Mouse (Mus musculus) heart, embryonic 16.5 days (tissue): ENCODE data around the gene Phldb2. TPM values are rescaled to one million over a fixed set of nuclear protein-coding genes. Genes with fewer than 3 reads are reported as not detected.

Experiments
- ATAC-seq: fragments of 200-750 bp; cut with Nextera tagmentation; replicated peaks from 2 replicates; pipeline ENCODE4 v1.8.0; 2017; ENCODE audit warnings: moderate number of reproducible peaks; ENCODE audit not compliant: insufficient read depth, low FRiP score; ENCODE audit errors: extremely low read depth
- H3K27ac ChIP-seq: fragments of 300-500 bp; sonication (generic); 2 replicates; pipeline ENCODE4 v1.5.1; 2014; ENCODE audit warnings: mild to moderate bottlenecking, low read length, control low read depth, moderate library complexity
- H3K27me3 ChIP-seq: fragments of 300-500 bp; sonication (generic); 2 replicates; pipeline ENCODE4 v1.6.1; 2014; ENCODE audit warnings: low read length, mixed read lengths; ENCODE audit not compliant: control insufficient read depth, insufficient read depth
- H3K36me3 ChIP-seq: fragments of 300-500 bp; sonication (generic); 2 replicates; pipeline ENCODE4 v1.6.1; 2014; ENCODE audit not compliant: control insufficient read depth, insufficient read depth
- H3K4me1 ChIP-seq: fragments of 300-500 bp; sonication (generic); 2 replicates; pipeline ENCODE4 v1.6.1; 2014; ENCODE audit warnings: low read length, mixed read lengths; ENCODE audit not compliant: control insufficient read depth, insufficient read depth
- H3K4me2 ChIP-seq: fragments of 300-500 bp; sonication (generic); 2 replicates; pipeline ENCODE4 v1.6.1; 2014; ENCODE audit warnings: low read depth, mild to moderate bottlenecking, control low read depth, low read length
- H3K4me3 ChIP-seq: fragments of 300-500 bp; sonication (generic); 2 replicates; pipeline ENCODE4 v1.5.1; 2014; ENCODE audit warnings: mild to moderate bottlenecking, control low read depth, low read length
- H3K9ac ChIP-seq: fragments of 300-500 bp; sonication (generic); 2 replicates; pipeline ENCODE4 v1.6.1; 2014; ENCODE audit warnings: low read length, control low read depth
- H3K9me3 ChIP-seq: fragments of 300-500 bp; sonication (generic); replicated peaks from 2 replicates; pipeline ENCODE4 v1.6.1; 2016; ENCODE audit warnings: low read length; ENCODE audit not compliant: control insufficient read depth
- WGBS: fragments of 180-500 bp; shearing (Covaris S2); extraction: QIAGEN DNeasy Blood & Tissue Kit; methylation state at CpG from one replicate; pipeline ENCODE4 v1.1.7; 2014; 5-methylcytosine and 5-hydroxymethylcytosine counted together
- polyA plus RNA-seq: library from polyadenylated mRNA; unstranded; fragments of >200 nt; fragmentation: Nextera tagmentation; extraction: Ambion mirVana; gene quantifications from 2 replicates; pipeline ENCODE4 v1.2.1, GENCODE M21; 2015

Phldb2 gene
- polyA plus RNA-seq, 1 experiment from 2014 or later = 38.3 TPM

DNA sequence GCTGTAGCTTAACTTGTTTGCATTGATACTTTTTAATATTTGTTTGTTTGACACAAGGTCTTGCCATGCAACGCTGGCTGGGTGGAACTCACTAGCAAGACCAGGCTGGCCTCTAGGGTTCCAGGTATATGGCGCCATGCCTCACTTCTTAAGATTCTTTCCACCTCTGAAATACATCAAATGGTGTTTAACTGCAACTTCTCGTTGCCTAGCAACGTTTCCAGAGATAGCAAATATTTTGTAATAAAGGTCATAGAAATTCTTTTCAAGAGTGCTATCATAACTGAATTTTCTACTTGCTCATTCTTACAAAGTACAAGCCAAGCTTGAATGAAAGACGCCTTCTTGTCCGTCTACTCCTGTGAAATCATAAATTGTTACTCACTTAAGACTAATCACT, 165.7 kb downstream of the Phldb2 start:
- no peak overlapping the region for H3K27ac ChIP-seq
- ATAC-seq = no peak
- no peaks in the 10 kb centered on the region for H3K4me1 ChIP-seq
- WGBS = 81% methylated on average over 6 of the region's 6 CpGs
- H3K9ac ChIP-seq = no peak overlapping the region
- peaks cover 24% of the 10 kb centered on the region for H3K36me3 ChIP-seq
- H3K27me3 ChIP-seq = no peaks in the 10 kb centered on the region
- H3K9me3 ChIP-seq = no peaks in the 10 kb centered on the region
- H3K4me3 ChIP-seq = no peak overlapping the region
- no peak overlapping the region for H3K4me2 ChIP-seq

DNA sequence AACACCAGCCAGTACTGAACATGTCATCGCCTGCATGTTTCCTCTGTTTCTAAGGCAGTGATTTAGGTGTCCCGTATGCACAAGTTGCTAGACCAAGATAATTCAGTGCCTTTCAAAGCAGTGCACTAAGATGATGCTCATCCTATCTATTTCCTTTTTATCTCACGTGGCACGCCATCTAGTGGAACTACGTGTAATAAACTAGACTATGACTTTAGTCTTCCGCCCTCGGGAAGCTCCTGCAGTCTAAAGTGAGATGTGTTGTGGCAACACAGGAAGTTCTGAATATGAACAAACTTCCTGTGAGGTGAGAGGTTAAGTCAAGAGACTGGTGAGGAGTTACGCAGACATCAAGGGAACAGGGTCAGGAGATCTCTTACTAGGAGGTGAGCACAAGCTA, 166.8 kb downstream of the Phldb2 start:
- Histone ChIP-seq H3K4me1 (no peaks in the 10 kb centered on the region), H3K4me3 (no peak overlapping the region), H3K4me2 (no peak overlapping the region), H3K27ac (no peak overlapping the region), H3K9ac (no peak overlapping the region), H3K27me3 (no peaks in the 10 kb centered on the region), H3K36me3 (peaks cover 22% of the 10 kb centered on the region), H3K9me3 (no peaks in the 10 kb centered on the region)
- WGBS = 36% methylated on average over 8 of the region's 8 CpGs
- ATAC-seq = no peak

DNA sequence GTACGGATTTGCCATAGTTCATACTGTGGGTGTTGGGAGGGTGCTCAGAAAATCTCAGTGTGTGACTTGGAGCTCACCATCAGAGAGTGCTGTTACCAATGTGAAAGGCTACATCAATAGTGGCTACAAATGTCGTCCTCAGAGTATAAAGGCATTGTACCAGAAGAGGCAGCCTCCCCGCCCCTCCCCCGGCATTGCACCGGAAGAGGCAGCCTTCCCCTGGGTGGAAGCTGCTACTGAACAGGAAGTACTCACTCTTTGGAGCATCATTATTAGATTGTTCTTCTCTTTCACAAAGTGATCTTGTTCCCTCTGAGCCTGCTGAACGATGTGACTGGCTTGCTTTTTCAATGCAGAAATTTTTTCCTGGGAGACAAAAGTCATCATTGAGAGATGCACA, 173.4 kb downstream of the Phldb2 start:
- no peak overlapping the region for H3K27ac ChIP-seq
- no peak overlapping the region for H3K4me3 ChIP-seq
- H3K4me2 ChIP-seq = no peak overlapping the region
- H3K9ac ChIP-seq = no peak overlapping the region
- H3K9me3 ChIP-seq = no peaks in the 10 kb centered on the region
- H3K27me3 ChIP-seq = no peaks in the 10 kb centered on the region
- H3K36me3 ChIP-seq = peaks cover 54% of the 10 kb centered on the region
- no peak for ATAC-seq
- 66% methylated on average over 6 of the region's 6 CpGs for WGBS
- H3K4me1 ChIP-seq = no peaks in the 10 kb centered on the region

DNA sequence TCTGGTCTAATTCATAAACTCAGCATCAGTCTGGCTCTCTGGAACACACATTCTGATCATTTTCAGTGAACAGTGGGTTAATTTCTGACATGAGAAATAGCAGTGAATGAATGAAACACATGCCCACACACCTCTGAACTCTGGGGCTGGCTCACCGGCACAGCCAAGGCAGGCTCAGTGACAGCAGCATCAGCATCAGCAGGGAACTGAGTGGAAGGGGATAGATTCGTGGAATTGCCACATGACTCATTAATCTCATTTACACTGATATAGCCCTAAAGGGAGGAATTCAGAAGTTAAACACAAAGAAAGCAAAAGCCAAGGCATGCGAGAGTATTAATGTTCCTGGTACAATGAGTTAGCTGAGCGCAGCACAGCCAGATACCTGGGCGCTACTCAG, 178.6 kb downstream of the Phldb2 start:
- 86% methylated on average over 5 of the region's 5 CpGs for WGBS
- Histone ChIP-seq H3K4me3 (no peak overlapping the region), H3K36me3 (peaks cover 64% of the 10 kb centered on the region), H3K9me3 (no peaks in the 10 kb centered on the region), H3K9ac (no peak overlapping the region), H3K27me3 (no peaks in the 10 kb centered on the region), H3K27ac (no peak overlapping the region), H3K4me2 (no peak overlapping the region), H3K4me1 (no peaks in the 10 kb centered on the region)
- ATAC-seq = no peak

DNA sequence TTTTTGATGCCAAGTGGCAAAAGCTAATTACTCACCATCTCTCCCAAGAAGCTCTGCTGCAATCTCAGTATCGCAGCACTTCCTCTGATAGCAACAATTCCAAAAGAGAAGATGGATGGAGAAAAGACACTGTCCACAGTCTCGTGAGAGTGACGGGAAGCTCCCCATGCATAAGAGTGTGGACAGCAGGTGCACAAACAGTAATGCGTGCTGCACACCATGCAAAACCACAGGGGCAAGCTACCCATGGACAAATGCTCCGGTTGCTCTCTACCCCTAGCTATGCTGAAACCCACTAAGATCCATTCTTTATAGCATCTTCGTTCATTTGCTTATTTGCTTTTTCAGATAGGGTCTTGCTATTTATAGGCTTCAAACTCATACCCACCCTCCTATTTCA, 182.5 kb downstream of the Phldb2 start:
- WGBS = 88% methylated on average over 6 of the region's 6 CpGs
- no peaks in the 10 kb centered on the region for H3K27me3 ChIP-seq

DNA sequence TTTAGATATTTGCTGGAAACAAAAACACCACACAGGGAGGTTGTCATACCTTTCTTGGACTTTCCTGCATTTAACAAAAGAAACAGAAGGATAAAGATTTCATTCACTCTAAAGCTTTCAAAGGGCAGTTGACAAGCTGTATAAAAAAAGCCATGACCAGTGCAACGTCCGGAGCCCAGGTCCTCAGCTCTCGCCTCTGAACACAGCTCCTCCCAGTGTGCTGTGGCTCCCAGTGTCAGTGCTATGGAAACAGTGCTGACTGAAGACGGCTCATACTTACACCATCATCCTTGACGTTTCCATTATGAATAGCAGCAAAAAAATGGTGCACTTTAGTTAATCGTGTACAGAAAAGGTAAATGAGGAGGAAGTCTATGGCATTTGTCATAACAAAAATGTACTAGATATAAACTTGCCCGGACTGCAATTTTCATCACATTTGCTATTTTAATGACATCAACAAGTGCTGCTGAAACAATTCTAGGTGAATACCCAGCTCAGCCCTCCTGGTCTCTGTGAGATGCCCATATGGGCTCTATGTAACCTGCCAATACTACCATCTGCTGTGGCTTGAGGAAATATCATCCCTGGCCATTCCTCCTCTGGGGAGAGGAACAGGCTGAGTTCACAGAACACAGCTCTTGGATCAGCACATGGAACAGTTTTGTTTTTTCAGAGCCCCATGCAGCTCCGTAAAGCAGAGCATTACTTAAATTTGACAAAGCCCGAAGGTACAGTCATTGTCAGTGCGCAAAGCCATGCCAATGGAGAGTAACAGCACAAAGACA, 185.4 kb downstream of the Phldb2 start:
- H3K36me3 ChIP-seq = peaks cover 34% of the 10 kb centered on the region
- ATAC-seq = no peak; the same call in 1 of the 2 replicates
- H3K9me3 ChIP-seq = no peaks in the 10 kb centered on the region
- H3K27ac ChIP-seq = 0 out of 2 replicates have a peak overlapping the region, but pooled peaks have one; percentile 24
- no peaks in the 10 kb centered on the region for H3K27me3 ChIP-seq
- no peak overlapping the region for H3K4me3 ChIP-seq
- no peak overlapping the region for H3K4me2 ChIP-seq
- H3K4me1 ChIP-seq = peaks cover 3% of the 10 kb centered on the region
- H3K9ac ChIP-seq = no peak overlapping the region
- WGBS = 64% methylated on average over 10 of the region's 10 CpGs

More for the DNA sequence above, 182.5 kb downstream of the Phldb2 start:
- H3K27ac ChIP-seq = no peak overlapping the region
- no peak for ATAC-seq
- no peak overlapping the region for H3K9ac ChIP-seq
- H3K4me2 ChIP-seq = no peak overlapping the region
- H3K4me3 ChIP-seq = no peak overlapping the region
- H3K4me1 ChIP-seq = no peaks in the 10 kb centered on the region
- peaks cover 47% of the 10 kb centered on the region for H3K36me3 ChIP-seq
- no peaks in the 10 kb centered on the region for H3K9me3 ChIP-seq

DNA sequence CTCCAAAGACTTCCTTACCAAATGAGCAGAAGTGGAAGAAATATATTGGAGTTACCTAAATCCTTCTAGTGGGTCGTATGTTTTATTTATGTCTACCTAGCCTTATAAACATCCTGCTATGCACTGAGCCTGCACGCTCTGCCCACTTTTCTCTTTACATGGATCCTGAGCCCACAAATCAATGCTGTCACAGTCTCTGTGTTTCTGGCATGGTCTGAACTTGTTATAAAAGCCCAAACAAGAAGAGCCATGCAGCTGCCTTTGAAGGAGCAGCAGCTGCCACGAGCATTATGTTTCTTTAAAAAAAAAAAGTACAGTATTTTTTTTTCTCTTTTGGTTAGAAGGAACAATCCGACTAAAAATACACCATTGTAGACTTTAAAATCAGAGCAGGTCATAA, 186.0 kb downstream of the Phldb2 start:
- Histone ChIP-seq H3K9me3 (no peaks in the 10 kb centered on the region), H3K27me3 (no peaks in the 10 kb centered on the region), H3K9ac (no peak overlapping the region), H3K36me3 (peaks cover 39% of the 10 kb centered on the region), H3K4me3 (no peak overlapping the region), H3K4me1 (peaks cover 5% of the 10 kb centered on the region), H3K4me2 (no peak overlapping the region), H3K27ac (no peak overlapping the region)
- WGBS = 69% methylated on average over 4 of the region's 4 CpGs
- ATAC-seq = no peak

DNA sequence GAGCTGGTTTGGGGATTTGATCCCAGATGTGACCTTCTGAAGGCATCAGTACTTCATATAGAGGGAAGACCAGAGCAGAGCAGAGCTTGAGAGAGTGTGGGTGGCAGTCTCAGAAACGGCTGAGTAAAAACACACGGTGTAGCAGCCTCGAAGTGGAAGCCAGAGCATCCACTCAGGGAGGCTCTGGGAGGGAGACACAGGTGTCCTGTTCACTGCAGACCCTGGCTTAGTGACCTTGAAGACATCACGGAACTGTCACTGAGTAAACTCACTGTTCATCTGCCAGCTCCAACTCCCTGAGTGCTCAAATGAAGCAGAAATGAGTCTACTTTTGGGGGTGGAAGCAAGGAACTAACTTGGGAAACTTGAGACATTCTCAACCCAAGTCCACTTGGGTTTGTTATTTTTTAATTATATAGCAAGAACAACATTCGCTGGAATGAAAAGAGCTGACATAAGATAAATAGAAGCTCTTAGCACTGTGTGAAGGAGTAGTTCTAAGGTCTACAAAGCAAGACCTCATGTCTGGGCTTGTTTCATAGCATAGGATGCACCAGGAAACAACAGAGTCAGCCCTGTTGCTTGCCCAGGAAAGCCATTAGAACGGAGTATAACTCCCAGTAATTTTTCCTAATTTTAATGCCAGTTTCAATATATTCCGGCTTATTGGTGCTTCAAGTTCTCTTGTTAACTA, 187.4 kb downstream of the Phldb2 start:
- no peak overlapping the region for H3K4me2 ChIP-seq
- no peaks in the 10 kb centered on the region for H3K9me3 ChIP-seq
- 0 out of 2 replicates have a peak, but pooled peaks have one; percentile 18 for ATAC-seq
- no peak overlapping the region for H3K4me3 ChIP-seq
- no peak overlapping the region for H3K27ac ChIP-seq
- peaks cover 5% of the 10 kb centered on the region for H3K4me1 ChIP-seq
- 83% methylated on average over 7 of the region's 7 CpGs for WGBS
- H3K27me3 ChIP-seq = no peaks in the 10 kb centered on the region
- no peak overlapping the region for H3K9ac ChIP-seq
- peaks cover 32% of the 10 kb centered on the region for H3K36me3 ChIP-seq

DNA sequence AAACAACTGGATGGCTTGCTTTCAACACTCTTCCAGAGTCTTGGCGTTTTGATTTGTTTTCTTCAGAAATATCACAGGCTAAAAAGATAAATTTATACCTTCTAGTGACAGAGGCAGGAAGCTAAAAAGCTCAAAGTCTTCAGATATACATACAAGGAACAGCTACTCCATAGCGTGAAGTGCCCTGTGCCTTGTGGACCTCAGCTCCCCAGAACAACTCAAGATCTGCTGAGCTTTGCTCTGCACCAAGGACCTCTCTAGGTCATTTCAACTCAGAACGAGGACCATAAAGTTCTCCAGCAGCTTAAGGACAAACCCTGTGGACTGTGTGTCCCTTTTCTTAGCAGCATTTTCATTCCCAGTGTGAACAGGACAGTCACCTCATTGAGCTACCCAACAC, 188.3 kb downstream of the Phldb2 start:
- H3K4me1 ChIP-seq = peaks cover 5% of the 10 kb centered on the region
- H3K27ac ChIP-seq = 0 out of 2 replicates have a peak overlapping the region, but pooled peaks have one; percentile 23
- no peak overlapping the region for H3K4me2 ChIP-seq
- ATAC-seq = no peak
- no peak overlapping the region for H3K9ac ChIP-seq
- no peak overlapping the region for H3K4me3 ChIP-seq
- H3K9me3 ChIP-seq = no peaks in the 10 kb centered on the region
- 76% methylated on average over 3 of the region's 3 CpGs for WGBS
- no peaks in the 10 kb centered on the region for H3K27me3 ChIP-seq
- peaks cover 24% of the 10 kb centered on the region for H3K36me3 ChIP-seq
